Mouse (Mus musculus): ENCODE data around the gene Krt8. TPM values are rescaled to one million over a fixed set of nuclear protein-coding genes. Genes with fewer than 3 reads are reported as not detected.

The Krt8 gene
- polyA plus RNA-seq, 1 experiment = 0.61 TPM

GRCm38 (mm10) chr15:101995484-101996236, 8.6 kb downstream of the Krt8 start:
- Histone ChIP-seq H3K27me3 (ENCODE audit: control insufficient read depth, insufficient read depth, low read length) (no peaks in the 10 kb centered on the region), H3K4me1 (ENCODE audit: control insufficient read depth, insufficient read depth, low read length) (no peaks in the 10 kb centered on the region), H3K27ac (ENCODE audit: insufficient read depth, low read length) (no peak overlapping the region), H3K4me3 (replicated peaks; ENCODE audit: insufficient read depth, low read depth, low read length) (no peak overlapping the region)
- DNase-seq = no peak
- 89% methylated on average over 4 of the region's 4 CpGs for WGBS
- TF ChIP-seq POLR2A (IDR thresholded peaks at IDR 0.05; ENCODE audit: borderline replicate concordance, insufficient read depth, low read length) (no peak), CTCF (IDR thresholded peaks at IDR 0.05; ENCODE audit: borderline replicate concordance, insufficient read depth, low read depth, low read length) (no peak)

GRCm38 (mm10) chr15:101994365-101994764, 9.9 kb downstream of the Krt8 start:
- no peaks in the 10 kb centered on the region for H3K27me3 ChIP-seq (ENCODE audit: control insufficient read depth, insufficient read depth, low read length)
- 93% methylated on average over 6 of the region's 6 CpGs for WGBS
- TF ChIP-seq CTCF (IDR thresholded peaks at IDR 0.05; ENCODE audit: borderline replicate concordance, insufficient read depth, low read depth, low read length) (no peak), POLR2A (IDR thresholded peaks at IDR 0.05; ENCODE audit: borderline replicate concordance, insufficient read depth, low read length) (no peak)
- H3K4me1 ChIP-seq (ENCODE audit: control insufficient read depth, insufficient read depth, low read length) = no peaks in the 10 kb centered on the region
- DNase-seq = no peak
- H3K27ac ChIP-seq (ENCODE audit: insufficient read depth, low read length) = no peak overlapping the region
- H3K4me3 ChIP-seq (replicated peaks; ENCODE audit: insufficient read depth, low read depth, low read length) = no peak overlapping the region

DNA sequence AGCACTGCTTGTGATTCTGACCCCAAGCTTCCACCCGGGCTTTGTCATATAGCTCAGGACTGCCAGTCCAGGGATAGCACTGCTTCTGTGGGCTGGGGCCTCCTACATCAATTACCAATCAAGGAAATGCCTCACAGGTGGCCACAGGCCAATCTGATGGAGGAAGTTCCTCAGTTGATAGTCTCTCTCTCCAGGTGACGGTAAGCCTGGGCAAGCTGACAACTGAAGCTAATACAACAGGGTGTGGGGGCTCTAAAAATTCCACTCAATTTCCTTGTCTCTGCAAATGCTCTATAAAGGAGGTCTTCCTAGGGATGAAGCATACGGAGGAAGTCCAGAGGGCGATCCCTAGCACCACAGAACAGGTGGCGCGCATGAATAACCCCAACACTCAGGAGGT, 13.3 kb downstream of the Krt8 start:
- TF ChIP-seq CTCF (IDR thresholded peaks at IDR 0.05; ENCODE audit: borderline replicate concordance, insufficient read depth, low read depth, low read length) = no peak
- no peak for DNase-seq
- H3K27ac ChIP-seq (ENCODE audit: insufficient read depth, low read length) = no peak overlapping the region
- no peaks in the 10 kb centered on the region for H3K27me3 ChIP-seq (ENCODE audit: control insufficient read depth, insufficient read depth, low read length)
- no peaks in the 10 kb centered on the region for H3K4me1 ChIP-seq (ENCODE audit: control insufficient read depth, insufficient read depth, low read length)
- H3K4me3 ChIP-seq (replicated peaks; ENCODE audit: insufficient read depth, low read depth, low read length) = no peak overlapping the region
- 84% methylated on average over 6 of the region's 6 CpGs for WGBS

GRCm38 (mm10) chr15:101988714-101989113, 15.6 kb downstream of the Krt8 start:
- 65% methylated on average over 8 of the region's 8 CpGs for WGBS
- no peak overlapping the region for H3K27ac ChIP-seq (ENCODE audit: insufficient read depth, low read length)
- no peaks in the 10 kb centered on the region for H3K27me3 ChIP-seq (ENCODE audit: control insufficient read depth, insufficient read depth, low read length)
- H3K4me3 ChIP-seq (replicated peaks; ENCODE audit: insufficient read depth, low read depth, low read length) = no peak overlapping the region
- no peak for TF ChIP-seq POLR2A (IDR thresholded peaks at IDR 0.05; ENCODE audit: borderline replicate concordance, insufficient read depth, low read length)
- no peak for TF ChIP-seq CTCF (IDR thresholded peaks at IDR 0.05; ENCODE audit: borderline replicate concordance, insufficient read depth, low read depth, low read length)
- no peak for DNase-seq
- no peaks in the 10 kb centered on the region for H3K4me1 ChIP-seq (ENCODE audit: control insufficient read depth, insufficient read depth, low read length)

- Histone ChIP-seq H3K27me3 (ENCODE audit: control insufficient read depth, insufficient read depth, low read length) (no peaks in the 10 kb centered on the region), H3K4me1 (ENCODE audit: control insufficient read depth, insufficient read depth, low read length) (no peaks in the 10 kb centered on the region), H3K27ac (ENCODE audit: insufficient read depth, low read length) (no peak overlapping the region), H3K4me3 (replicated peaks; ENCODE audit: insufficient read depth, low read depth, low read length) (no peak overlapping the region)
- peak; percentile 88 for TF ChIP-seq CTCF (IDR thresholded peaks at IDR 0.05; ENCODE audit: borderline replicate concordance, insufficient read depth, low read depth, low read length)
- TF ChIP-seq POLR2A (IDR thresholded peaks at IDR 0.05; ENCODE audit: borderline replicate concordance, insufficient read depth, low read length) = no peak
- under 1% methylated on average over 10 of the region's 10 CpGs for WGBS
- DNase-seq = peak; percentile 65 to 84
Observed at GRCm38 (mm10) chr15:101988119-101988518, 16.2 kb downstream of the Krt8 start.

DNA sequence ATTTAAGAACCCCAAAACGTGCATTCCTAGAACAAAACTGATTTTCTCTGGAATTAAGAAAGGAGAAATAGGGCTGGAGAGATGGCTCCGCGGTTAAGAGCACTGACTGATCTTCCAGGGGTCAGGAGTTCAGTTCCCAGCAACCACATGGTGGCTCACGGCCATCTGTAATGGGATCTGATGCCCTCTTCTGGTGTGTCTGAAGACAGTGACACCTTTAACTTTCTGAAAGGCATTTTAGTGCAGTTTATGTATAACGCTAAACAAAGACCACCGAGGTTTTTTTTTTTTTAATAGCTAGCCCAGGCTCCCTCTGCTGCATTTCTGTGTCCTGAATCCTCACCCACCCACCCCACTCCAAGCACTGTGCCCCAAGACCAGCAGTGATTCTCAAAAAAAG, 19.5 kb downstream of the Krt8 start:
- H3K27ac ChIP-seq (ENCODE audit: insufficient read depth, low read length) = no peak overlapping the region

GRCm38 (mm10) chr15:101983949-101984601, 20.2 kb downstream of the Krt8 start:
- peak; percentile 79 to 83 for DNase-seq
- TF ChIP-seq POLR2A (IDR thresholded peaks at IDR 0.05; ENCODE audit: borderline replicate concordance, insufficient read depth, low read length) = no peak
- TF ChIP-seq CTCF (IDR thresholded peaks at IDR 0.05; ENCODE audit: borderline replicate concordance, insufficient read depth, low read depth, low read length) = peak; percentile 92
- no peak overlapping the region for H3K4me3 ChIP-seq (replicated peaks; ENCODE audit: insufficient read depth, low read depth, low read length)
- no peaks in the 10 kb centered on the region for H3K4me1 ChIP-seq (ENCODE audit: control insufficient read depth, insufficient read depth, low read length)
- no peaks in the 10 kb centered on the region for H3K27me3 ChIP-seq (ENCODE audit: control insufficient read depth, insufficient read depth, low read length)
- 4% methylated on average over 15 of the region's 15 CpGs for WGBS
- no peak overlapping the region for H3K27ac ChIP-seq (ENCODE audit: insufficient read depth, low read length)

More for the DNA sequence above, 19.5 kb downstream of the Krt8 start:
- no peak for TF ChIP-seq POLR2A (IDR thresholded peaks at IDR 0.05; ENCODE audit: borderline replicate concordance, insufficient read depth, low read length)
- no peak for TF ChIP-seq CTCF (IDR thresholded peaks at IDR 0.05; ENCODE audit: borderline replicate concordance, insufficient read depth, low read depth, low read length)
- Histone ChIP-seq H3K4me3 (replicated peaks; ENCODE audit: insufficient read depth, low read depth, low read length) (no peak overlapping the region), H3K27me3 (ENCODE audit: control insufficient read depth, insufficient read depth, low read length) (no peaks in the 10 kb centered on the region), H3K4me1 (ENCODE audit: control insufficient read depth, insufficient read depth, low read length) (no peaks in the 10 kb centered on the region)
- 19% methylated on average over 6 of the region's 6 CpGs for WGBS
- no peak for DNase-seq
